Mouse (Mus musculus) gastrocnemius, postnatal 4 days (tissue): ENCODE results near the gene Olfr318. TPM values are rescaled to one million over a fixed set of nuclear protein-coding genes. Genes with fewer than 3 reads are reported as not detected.
"Not testable (repeated sequence)": the region's sequence is repeated elsewhere in the genome, so short reads cannot be mapped to it uniquely, and the experiment has no call there.

Experiments used
- DNase-seq, 2 experiments: peaks; one replicate each; pipeline ENCODE4 v3.0.0; 2021 to 2022; ENCODE audit warnings: low spot score in 2 of 2, mixed read lengths in 2 of 2
- long read RNA-seq, 2 experiments: library from polyadenylated mRNA; stranded (forward); transcript quantifications; one replicate each; pipeline ENCODE4 v2.0.0; 2021
- total RNA-seq, 2 experiments: library from RNA; stranded (reverse); gene quantifications; 2 replicates each; pipeline ENCODE4 v1.2.3; 2021

The Olfr318 gene
- total RNA-seq, result not detected
- long read RNA-seq, experiment 1, result 0 reads
- long read RNA-seq, experiment 2, result 0 reads

DNA sequence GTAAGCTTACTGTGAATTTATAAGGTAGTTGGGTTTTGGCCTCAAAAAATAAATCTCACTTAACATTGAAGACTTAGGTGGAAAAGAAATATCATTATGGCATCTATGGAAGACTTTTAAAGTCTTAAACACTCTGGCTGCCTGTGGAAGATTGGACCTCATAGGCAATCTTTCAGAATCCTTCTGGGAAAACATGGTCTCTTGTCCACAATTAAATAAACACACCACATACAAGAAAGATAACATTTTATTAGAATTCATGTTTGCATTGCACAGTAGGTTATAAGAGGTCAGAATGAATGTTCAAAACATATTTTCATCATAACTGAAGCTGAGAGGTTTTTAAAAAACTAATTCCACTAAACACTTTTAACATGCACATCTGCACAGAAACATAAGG is at the start of gene Olfr318:
Gene Olfr318, minus strand, starts transcription at position 101 of the 400 bp plus-strand sequence.
- no peak for DNase-seq

DNA sequence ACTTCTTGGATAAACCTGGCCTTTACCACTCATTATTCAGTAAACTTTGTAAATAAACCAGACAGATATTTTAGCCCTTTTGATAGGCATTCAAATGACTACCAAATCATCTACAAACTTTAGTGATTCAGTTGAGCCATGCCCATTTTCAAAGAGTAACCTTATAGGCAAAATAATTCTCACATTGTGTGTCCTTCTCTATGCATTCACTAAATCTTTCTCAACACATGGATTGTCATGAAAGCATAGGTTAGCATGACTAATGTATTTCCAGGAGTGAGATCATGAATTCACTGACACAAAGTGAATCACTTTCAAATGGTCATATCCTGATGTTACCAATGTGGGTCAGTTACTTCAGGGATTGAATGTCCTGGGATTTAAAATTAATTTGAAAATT is 49.1 kb upstream of the Olfr318 start, which contains the start of gene Olfr315:
Gene Olfr315, plus strand, starts transcription at position 301 of the 400 bp plus-strand sequence.
- DNase-seq, result no peak

DNA sequence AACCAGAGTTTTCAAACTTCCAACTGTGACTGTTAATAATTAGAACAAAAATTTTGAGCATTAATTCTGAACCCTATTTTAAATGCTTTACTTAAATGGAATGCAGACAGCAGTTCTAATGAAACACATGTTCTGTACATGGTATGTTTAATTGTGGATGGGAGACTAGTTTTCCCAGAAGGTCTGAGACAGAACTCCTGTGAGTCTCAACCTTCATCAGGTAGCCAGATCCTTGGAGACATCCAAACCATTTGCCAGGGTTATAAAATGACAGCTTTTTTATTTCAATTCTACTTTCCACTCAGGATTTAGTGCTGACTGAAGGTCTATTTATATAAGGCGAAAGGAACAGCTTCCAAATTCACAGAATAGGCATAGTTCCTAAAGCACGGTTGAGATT is 28.6 kb upstream of the Olfr318 start, which contains the start of gene Olfr316:
Gene Olfr316, plus strand, starts transcription at position 301 of the 400 bp plus-strand sequence.
- DNase-seq, result no peak

DNA sequence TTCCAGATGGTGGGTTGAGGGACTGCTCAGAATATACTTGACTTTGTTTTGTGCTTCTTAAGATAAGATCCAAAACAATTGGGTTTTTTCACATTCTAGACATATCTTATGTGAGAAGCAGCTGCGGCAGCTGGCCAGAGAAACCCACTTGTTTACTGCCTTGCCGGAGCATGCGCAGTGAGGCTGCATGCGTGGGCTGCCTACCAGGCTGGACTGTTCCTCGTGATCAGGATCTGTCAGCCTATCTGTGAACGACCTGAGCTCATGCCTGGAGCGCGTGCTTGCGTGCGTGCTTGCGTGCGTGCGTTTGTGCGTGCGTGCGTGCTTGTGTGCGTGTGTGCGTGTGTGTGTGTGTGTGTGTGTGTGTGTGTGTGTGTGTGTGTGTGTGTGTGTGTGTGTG is 27.3 kb upstream of the Olfr318 start:
- not testable (repeated sequence) for DNase-seq

DNA sequence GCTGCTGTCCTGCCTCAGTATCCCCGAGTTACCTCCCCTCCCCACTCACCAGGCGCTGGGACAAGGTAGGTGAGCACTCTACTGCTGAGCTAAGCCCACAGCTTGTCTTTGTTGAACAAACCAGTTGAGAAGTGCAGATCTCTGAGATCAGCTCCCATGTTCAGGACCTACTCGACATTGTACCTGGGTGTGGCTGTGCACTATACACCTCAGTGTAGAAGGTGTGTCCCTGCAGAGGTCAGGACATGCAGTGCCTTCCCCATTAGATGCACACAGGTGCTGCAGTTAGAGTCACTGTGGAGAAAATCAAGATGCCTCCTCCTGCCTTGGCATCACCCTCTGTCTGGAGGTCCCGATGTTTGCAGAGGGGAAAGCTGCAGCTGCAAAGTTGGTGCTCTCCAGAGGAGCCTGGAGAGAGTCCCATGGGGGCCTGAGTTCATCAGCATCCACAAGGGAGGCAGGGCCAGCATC is 15.0 kb upstream of the Olfr318 start, which contains the start of gene Olfr317:
Gene Olfr317, minus strand, starts transcription at position 421 of the 471 bp plus-strand sequence.
- no peak for DNase-seq

DNA sequence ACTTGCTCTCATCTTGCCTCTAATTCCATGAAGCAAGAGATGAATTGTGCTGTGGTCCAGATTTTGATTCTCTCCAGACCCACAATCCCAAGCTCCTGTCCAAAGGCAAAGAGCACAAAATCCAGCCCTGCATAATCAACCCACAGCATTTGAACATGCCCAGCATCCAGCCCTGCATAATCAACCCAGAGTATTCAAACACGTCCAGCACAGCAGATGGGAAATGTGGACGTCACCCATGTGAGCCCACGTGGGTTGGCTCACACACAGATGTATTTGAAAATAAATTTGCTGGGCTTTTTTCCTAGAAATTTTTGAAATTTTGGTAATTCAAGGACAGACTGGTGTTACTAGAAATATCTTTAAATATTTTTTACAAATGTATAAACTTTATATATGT is 9.6 kb upstream of the Olfr318 start:
- no peak for DNase-seq

DNA sequence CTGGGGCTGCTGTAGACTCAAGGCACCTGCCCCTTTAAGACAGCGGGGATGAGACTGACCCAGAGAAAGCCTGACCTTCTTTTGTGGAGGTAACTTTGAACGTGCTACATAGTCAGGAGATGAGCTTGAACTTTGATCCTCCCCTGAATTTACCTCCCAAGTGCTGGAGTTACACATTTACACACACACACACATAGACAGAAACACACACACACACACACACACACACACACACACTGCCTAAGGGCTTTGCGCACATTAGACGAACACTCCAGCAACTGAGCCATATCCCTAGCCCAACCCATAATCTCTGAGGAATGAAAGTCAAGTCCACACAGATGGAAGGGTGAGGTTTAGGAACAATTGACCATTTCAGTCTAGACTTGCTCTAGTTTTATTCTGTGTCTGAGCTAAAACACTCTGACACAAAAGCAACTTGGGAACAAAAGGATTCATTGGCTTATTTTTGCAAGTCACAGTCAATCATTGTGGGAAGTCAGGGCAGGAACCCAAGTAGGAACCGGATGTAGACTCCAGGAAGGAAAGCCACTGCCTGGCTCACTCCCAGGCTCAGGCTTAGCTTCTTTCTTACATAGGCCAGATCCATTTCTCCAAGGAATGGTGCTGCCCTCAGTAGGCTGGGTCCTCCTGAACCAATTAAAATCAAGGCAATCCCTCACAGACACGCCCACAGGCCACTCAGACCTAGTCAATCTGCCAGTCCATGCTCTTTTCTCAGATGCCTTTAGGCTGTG is 4.3 kb upstream of the Olfr318 start:
- DNase-seq, result not testable (repeated sequence)

DNA sequence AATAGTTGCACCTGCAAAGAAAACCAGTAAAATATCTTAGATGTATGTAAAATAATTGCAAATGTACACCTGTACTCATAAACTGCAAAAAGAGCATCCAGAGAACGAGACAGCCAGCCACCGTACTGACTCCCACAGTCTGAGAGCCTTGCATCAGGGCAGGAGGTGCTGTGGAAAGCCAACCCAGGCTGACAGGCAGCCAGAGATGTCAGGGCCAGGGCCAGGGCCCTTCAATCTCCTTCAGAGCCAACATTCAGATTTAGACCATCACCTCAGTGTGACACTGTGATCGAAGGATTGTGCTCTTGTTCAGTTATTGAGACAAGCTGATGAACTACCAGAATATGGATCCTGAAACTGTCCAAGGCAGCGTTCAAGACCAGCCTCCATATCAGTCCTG is 4.1 kb downstream of the Olfr318 start:
- DNase-seq, result no peak

DNA sequence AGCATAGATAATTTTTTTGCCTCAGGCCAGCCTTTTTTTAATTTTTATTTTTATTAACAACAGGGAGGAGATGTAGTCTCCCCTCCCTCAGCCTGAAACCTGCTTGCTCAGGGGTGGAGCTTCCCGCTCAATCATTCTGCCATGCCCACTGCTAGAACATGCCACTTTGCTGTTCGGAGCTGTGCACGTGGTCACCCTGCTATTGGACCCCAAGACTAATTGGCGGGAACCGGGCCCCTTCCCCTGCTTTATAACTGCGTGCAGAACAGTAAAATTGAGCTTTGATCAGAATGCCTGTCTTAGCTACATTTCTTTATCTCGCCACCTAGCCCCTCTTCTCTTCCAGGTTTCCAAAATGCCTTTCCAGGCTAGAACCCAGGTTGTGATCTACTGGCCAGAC is 6.1 kb downstream of the Olfr318 start:
- DNase-seq, result not testable (repeated sequence)

DNA sequence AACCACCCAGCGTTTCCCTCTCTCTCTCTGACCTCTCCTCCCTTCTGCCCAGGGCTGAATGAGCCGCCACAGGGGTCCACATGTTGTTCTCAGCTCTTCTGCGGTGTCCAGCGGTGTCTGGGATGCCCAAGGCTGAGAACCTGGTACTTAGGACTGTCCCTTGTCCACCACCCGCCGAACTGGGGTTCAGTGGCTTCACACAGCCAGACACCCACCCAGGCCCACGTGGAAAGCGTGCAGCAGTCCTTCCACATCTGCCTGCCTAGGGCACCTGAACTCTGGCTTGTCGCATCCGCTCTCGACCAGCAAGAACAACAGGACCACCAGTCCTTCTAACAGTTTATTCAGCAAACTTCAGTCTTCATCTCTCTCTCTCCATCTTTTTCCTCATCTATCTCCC is 14.7 kb downstream of the Olfr318 start:
- DNase-seq, result no peak

DNA sequence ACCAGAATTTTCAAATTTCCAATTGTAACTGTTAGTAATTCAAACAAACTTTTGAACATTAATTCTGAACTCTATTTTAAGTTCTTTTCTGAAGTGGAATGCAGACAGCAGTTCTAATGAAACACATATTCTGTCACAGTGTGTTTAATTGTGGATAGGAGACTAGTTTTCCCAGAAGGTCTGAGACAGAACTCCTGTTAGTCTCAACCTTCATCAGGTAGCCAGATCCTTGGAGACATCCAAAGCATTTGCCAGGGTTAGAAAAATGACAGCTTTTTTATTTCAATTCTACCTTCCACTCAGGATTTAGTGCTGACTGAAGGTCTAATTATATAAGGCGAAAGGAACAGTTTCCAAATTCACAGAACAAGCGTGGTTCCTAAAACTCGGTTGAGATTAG is 25.0 kb downstream of the Olfr318 start, which contains the start of gene Olfr319:
Gene Olfr319, plus strand, starts transcription at position 301 of the 400 bp plus-strand sequence.
- no peak for DNase-seq

DNA sequence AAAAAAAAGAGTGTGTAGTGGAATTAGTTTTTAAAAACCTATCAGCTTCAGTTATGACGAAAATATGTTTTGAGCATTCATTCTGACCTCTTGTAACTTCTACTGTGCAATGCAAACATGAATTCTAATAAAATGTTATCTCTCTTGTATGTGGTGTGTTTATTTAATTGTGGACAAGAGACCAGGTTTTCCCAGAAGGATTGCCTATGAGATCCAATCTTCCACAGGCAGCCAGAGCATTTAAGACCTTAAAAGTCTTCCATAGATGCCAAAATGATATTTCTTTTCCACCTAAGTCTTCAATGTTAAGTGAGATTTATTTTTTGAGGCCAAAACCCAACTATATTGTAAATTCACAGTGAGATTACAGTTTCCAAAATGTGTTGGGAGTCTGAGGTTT is 43.0 kb downstream of the Olfr318 start, which contains the start of gene Olfr320:
Gene Olfr320, plus strand, starts transcription at position 301 of the 400 bp plus-strand sequence.
- DNase-seq, result no peak

DNA sequence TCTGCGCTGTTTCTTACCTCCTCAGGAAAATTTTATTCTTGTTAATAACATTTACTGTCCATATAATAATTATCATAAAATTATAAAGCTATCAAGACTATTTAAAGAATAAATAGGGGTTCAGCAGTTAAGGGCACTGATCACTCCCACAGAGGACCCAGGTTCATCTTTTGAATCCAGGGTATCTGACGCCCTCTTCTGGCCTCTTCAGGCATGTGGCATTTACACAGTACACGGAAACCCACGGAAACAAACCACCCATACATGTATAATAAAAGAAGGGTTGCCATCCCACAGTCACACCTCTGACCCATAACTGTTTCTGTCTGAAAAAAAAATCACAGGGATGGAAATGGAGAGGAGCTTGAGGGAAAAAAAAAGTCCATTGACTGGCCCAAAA is 52.0 kb downstream of the Olfr318 start:
- no peak for DNase-seq

DNA sequence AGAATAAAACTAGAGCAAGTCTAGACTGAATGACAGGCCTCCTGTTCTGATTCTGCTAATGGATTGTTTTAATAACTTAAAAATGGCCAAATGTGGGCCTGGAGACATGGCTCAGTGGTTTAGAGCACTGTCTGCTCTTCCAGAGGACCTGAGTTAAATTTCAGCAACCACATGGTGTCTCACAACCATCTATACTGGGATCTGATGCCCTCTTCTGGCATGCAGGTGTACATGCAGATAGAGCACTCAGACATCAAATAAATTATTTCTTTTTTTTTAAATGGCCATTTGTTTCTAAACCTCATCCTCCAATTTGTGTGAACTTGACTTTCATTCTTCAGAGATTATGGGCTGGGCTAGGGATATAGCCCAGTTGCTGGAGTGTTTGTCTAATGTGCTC is 54.6 kb downstream of the Olfr318 start:
- DNase-seq, result no peak

Other genes starting within 250 kb of the Olfr318 start
- gene Olfr332, start 231.5 kb downstream of the Olfr318 start, total RNA-seq, result not detected
- not detected for gene Olfr331, start 221.4 kb downstream of the Olfr318 start, total RNA-seq
- gene Olfr330, start 189.2 kb downstream of the Olfr318 start, total RNA-seq, result not detected
- gene Olfr329-ps, start 177.6 kb downstream of the Olfr318 start, total RNA-seq, result not detected
- not detected for gene Olfr328, start 168.4 kb downstream of the Olfr318 start, total RNA-seq
- gene Olfr224, start 153.5 kb downstream of the Olfr318 start, total RNA-seq, result not detected
- not detected for gene Olfr325, start 146.3 kb downstream of the Olfr318 start, total RNA-seq
- not detected for gene Olfr324, start 128.9 kb downstream of the Olfr318 start, total RNA-seq
- not detected for gene 2210407C18Rik, start 107.9 kb downstream of the Olfr318 start, total RNA-seq
- not detected for gene Olfr323, start 93.5 kb downstream of the Olfr318 start, total RNA-seq
- gene Trim58, start 83.5 kb downstream of the Olfr318 start, total RNA-seq, result under 1 TPM in 1 of 2 experiments, not detected in 1; 0.13 TPM
- gene Olfr322, start 65.2 kb downstream of the Olfr318 start, total RNA-seq, result not detected
- gene Olfr320, start 42.9 kb downstream of the Olfr318 start, total RNA-seq, result not detected
- gene Olfr319, start 24.9 kb downstream of the Olfr318 start, total RNA-seq, result not detected
- gene Olfr317, start 15.2 kb upstream of the Olfr318 start, total RNA-seq, result not detected
- not detected for gene Olfr316, start 28.7 kb upstream of the Olfr318 start, total RNA-seq
- gene Olfr315, start 49.2 kb upstream of the Olfr318 start, total RNA-seq, result not detected
- not detected for gene Olfr314, start 58.9 kb upstream of the Olfr318 start, total RNA-seq
- under 1 TPM in 1 of 2 experiments, not detected in 1; 0.52 TPM for gene Fam183b, start 77.9 kb upstream of the Olfr318 start, total RNA-seq
- gene Olfr313, start 91.0 kb upstream of the Olfr318 start, total RNA-seq, result not detected
- not detected for gene Olfr312, start 105.2 kb upstream of the Olfr318 start, total RNA-seq
- not detected for gene Olfr311, start 115.2 kb upstream of the Olfr318 start, total RNA-seq
- 1 to 10 TPM; 3.7 to 4.5 TPM for gene Gm12258, start 123.1 kb upstream of the Olfr318 start, total RNA-seq
- 1 to 10 TPM; 3.2 to 3.6 TPM for gene 2810021J22Rik, start 143.2 kb upstream of the Olfr318 start, total RNA-seq
- gene Zfp39, start 180.2 kb upstream of the Olfr318 start, total RNA-seq, result 1 to 10 TPM; 6.9 to 8.1 TPM
- under 1 TPM in 1 of 2 experiments, not detected in 1; 0.18 TPM for gene Btnl10, start 193.9 kb upstream of the Olfr318 start, total RNA-seq
- gene Rnf187, start 214.9 kb upstream of the Olfr318 start, total RNA-seq, result 100 to 1,000 TPM; 161 to 162 TPM
- gene Hist3h2ba, start 224.9 kb upstream of the Olfr318 start, total RNA-seq, result 10 to 100 TPM in 1 of 2 experiments, 1 to 10 TPM in 1; 9.8 to 17.0 TPM
- gene Hist3h2a, start 230.7 kb upstream of the Olfr318 start, total RNA-seq, result 10 to 100 TPM; 37.1 to 42.7 TPM
- under 1 TPM; 0.23 to 0.29 TPM for gene Trim17, start 230.7 kb upstream of the Olfr318 start, total RNA-seq